Mouse (Mus musculus) brain, embryonic 14.5 days (tissue): ENCODE data around the gene Lmna.
A peak's percentile ranks its signal among the peaks of the same experiment; 100 is the strongest.

Source experiments
- CTCF ChIP-seq: fragments of 200-500 bp; IDR thresholded peaks from 2 replicates; pipeline ENCODE4 v1.5.1; 2012; ENCODE audit warnings: inconsistent platforms, mild to moderate bottlenecking, moderate library complexity, borderline replicate concordance; ENCODE audit not compliant: insufficient read depth, insufficient read length; ENCODE audit errors: extremely low read depth
- POLR2A ChIP-seq: fragments of 200-500 bp; IDR thresholded peaks from 2 replicates; pipeline ENCODE4 v1.6.1; 2012; ENCODE audit warnings: mild to moderate bottlenecking, inconsistent platforms, borderline replicate concordance; ENCODE audit not compliant: poor library complexity, insufficient read depth, insufficient read length, severe bottlenecking; ENCODE audit errors: extremely low read depth

- TF ChIP-seq CTCF (peak; percentile 59), POLR2A (no peak)
Observed at GRCm38 (mm10) chr3:88436395-88437201, 73.2 kb downstream of the Lmna start.
